Mouse (Mus musculus): ENCODE measurements around the gene Hspbap1. TPM values are rescaled to one million over a fixed set of nuclear protein-coding genes. Genes with fewer than 3 reads are reported as not detected.

Hspbap1 gene
- polyA plus RNA-seq, 1 experiment from 2014 or later = 15.1 TPM

GRCm38 (mm10) chr16:35771606-35772005 is 1.4 kb downstream of the Hspbap1 start:
- Histone ChIP-seq H3K27me3 (ENCODE audit: control insufficient read depth, insufficient read depth, low read length) (no peaks in the 10 kb centered on the region), H3K27ac (no peak overlapping the region), H3K4me3 (replicated peaks; ENCODE audit: low read length) (no peak overlapping the region), H3K4me1 (replicated peaks; ENCODE audit: control insufficient read depth, insufficient read depth, low read length) (peaks cover 30% of the 10 kb centered on the region), H3K36me3 (replicated peaks; ENCODE audit: control insufficient read depth, insufficient read depth) (no peaks in the 10 kb centered on the region), H3K4me2 (replicated peaks) (peak overlapping the region; percentile 86; the same call in 1 of the 2 replicates), H3K9ac (no peak overlapping the region), H3K9me3 (ENCODE audit: control insufficient read depth, low read length) (no peaks in the 10 kb centered on the region)
- WGBS = 91% methylated on average over 5 of the region's 5 CpGs
- DNase-seq (ENCODE audit: low spot score) = no peak
- no peak for ATAC-seq (ENCODE audit: low FRiP score)

GRCm38 (mm10) chr16:35772598-35772997 is 2.4 kb downstream of the Hspbap1 start:
- WGBS = 89% methylated on average over 5 of the region's 5 CpGs
- Histone ChIP-seq H3K4me2 (replicated peaks) (no peak overlapping the region), H3K36me3 (replicated peaks; ENCODE audit: control insufficient read depth, insufficient read depth) (no peaks in the 10 kb centered on the region), H3K4me1 (replicated peaks; ENCODE audit: control insufficient read depth, insufficient read depth, low read length) (peaks cover 25% of the 10 kb centered on the region), H3K9me3 (ENCODE audit: control insufficient read depth, low read length) (no peaks in the 10 kb centered on the region), H3K27me3 (ENCODE audit: control insufficient read depth, insufficient read depth, low read length) (no peaks in the 10 kb centered on the region), H3K4me3 (replicated peaks; ENCODE audit: low read length) (no peak overlapping the region), H3K9ac (no peak overlapping the region), H3K27ac (no peak overlapping the region)
- ATAC-seq (ENCODE audit: low FRiP score) (no peak), DNase-seq (ENCODE audit: low spot score) (no peak)

GRCm38 (mm10) chr16:35775835-35776234 is 5.7 kb downstream of the Hspbap1 start:
- WGBS = 96% methylated on average over 1 of the region's 1 CpGs
- Histone ChIP-seq H3K4me2 (replicated peaks) (no peak overlapping the region), H3K4me1 (replicated peaks; ENCODE audit: control insufficient read depth, insufficient read depth, low read length) (peaks cover 6% of the 10 kb centered on the region), H3K9ac (no peak overlapping the region), H3K27ac (no peak overlapping the region), H3K27me3 (ENCODE audit: control insufficient read depth, insufficient read depth, low read length) (no peaks in the 10 kb centered on the region), H3K36me3 (replicated peaks; ENCODE audit: control insufficient read depth, insufficient read depth) (no peaks in the 10 kb centered on the region), H3K9me3 (ENCODE audit: control insufficient read depth, low read length) (no peaks in the 10 kb centered on the region), H3K4me3 (replicated peaks; ENCODE audit: low read length) (no peak overlapping the region)
- DNase-seq (ENCODE audit: low spot score) (no peak), ATAC-seq (ENCODE audit: low FRiP score) (no peak)

- Histone ChIP-seq H3K4me2 (replicated peaks) (no peak overlapping the region), H3K9me3 (ENCODE audit: control insufficient read depth, low read length) (no peaks in the 10 kb centered on the region), H3K36me3 (replicated peaks; ENCODE audit: control insufficient read depth, insufficient read depth) (no peaks in the 10 kb centered on the region), H3K27me3 (ENCODE audit: control insufficient read depth, insufficient read depth, low read length) (no peaks in the 10 kb centered on the region), H3K4me1 (replicated peaks; ENCODE audit: control insufficient read depth, insufficient read depth, low read length) (no peaks in the 10 kb centered on the region), H3K9ac (no peak overlapping the region), H3K4me3 (replicated peaks; ENCODE audit: low read length) (no peak overlapping the region), H3K27ac (no peak overlapping the region)
- ATAC-seq (ENCODE audit: low FRiP score) = no peak
- DNase-seq (ENCODE audit: low spot score) = no peak
- 95% methylated on average over 7 of the region's 7 CpGs for WGBS
These were observed 6.6 kb downstream of the Hspbap1 start for GRCm38 (mm10) chr16:35776737-35777136.

GRCm38 (mm10) chr16:35777768-35778167 is 7.6 kb downstream of the Hspbap1 start:
- H3K4me1 ChIP-seq (replicated peaks; ENCODE audit: control insufficient read depth, insufficient read depth, low read length) = no peaks in the 10 kb centered on the region
- no peak overlapping the region for H3K27ac ChIP-seq
- no peak overlapping the region for H3K4me3 ChIP-seq (replicated peaks; ENCODE audit: low read length)
- over 99% methylated on average over 4 of the region's 4 CpGs for WGBS
- no peaks in the 10 kb centered on the region for H3K27me3 ChIP-seq (ENCODE audit: control insufficient read depth, insufficient read depth, low read length)
- H3K4me2 ChIP-seq (replicated peaks) = no peak overlapping the region
- no peak for ATAC-seq (ENCODE audit: low FRiP score)
- no peak overlapping the region for H3K9ac ChIP-seq
- H3K36me3 ChIP-seq (replicated peaks; ENCODE audit: control insufficient read depth, insufficient read depth) = no peaks in the 10 kb centered on the region
- H3K9me3 ChIP-seq (ENCODE audit: control insufficient read depth, low read length) = no peaks in the 10 kb centered on the region
- no peak for DNase-seq (ENCODE audit: low spot score)

- no peak overlapping the region for H3K27ac ChIP-seq
- H3K4me2 ChIP-seq (replicated peaks) = no peak overlapping the region
- no peaks in the 10 kb centered on the region for H3K4me1 ChIP-seq (replicated peaks; ENCODE audit: control insufficient read depth, insufficient read depth, low read length)
- no peak overlapping the region for H3K9ac ChIP-seq
- DNase-seq (ENCODE audit: low spot score) (no peak), ATAC-seq (ENCODE audit: low FRiP score) (peak; percentile 66; the same call in 1 of the 2 replicates)
- H3K4me3 ChIP-seq (replicated peaks; ENCODE audit: low read length) = no peak overlapping the region
- no peaks in the 10 kb centered on the region for H3K36me3 ChIP-seq (replicated peaks; ENCODE audit: control insufficient read depth, insufficient read depth)
- 66% methylated on average over 7 of the region's 7 CpGs for WGBS
- H3K27me3 ChIP-seq (ENCODE audit: control insufficient read depth, insufficient read depth, low read length) = no peaks in the 10 kb centered on the region
- H3K9me3 ChIP-seq (ENCODE audit: control insufficient read depth, low read length) = no peaks in the 10 kb centered on the region
These were observed 9.5 kb downstream of the Hspbap1 start for GRCm38 (mm10) chr16:35779681-35780080.

GRCm38 (mm10) chr16:35781096-35781495 is 10.9 kb downstream of the Hspbap1 start:
- Histone ChIP-seq H3K36me3 (replicated peaks; ENCODE audit: control insufficient read depth, insufficient read depth) (no peaks in the 10 kb centered on the region), H3K9me3 (ENCODE audit: control insufficient read depth, low read length) (no peaks in the 10 kb centered on the region), H3K27me3 (ENCODE audit: control insufficient read depth, insufficient read depth, low read length) (no peaks in the 10 kb centered on the region), H3K4me1 (replicated peaks; ENCODE audit: control insufficient read depth, insufficient read depth, low read length) (no peaks in the 10 kb centered on the region), H3K9ac (no peak overlapping the region), H3K27ac (no peak overlapping the region), H3K4me2 (replicated peaks) (no peak overlapping the region), H3K4me3 (replicated peaks; ENCODE audit: low read length) (no peak overlapping the region)
- no peak for ATAC-seq (ENCODE audit: low FRiP score)
- WGBS = 91% methylated on average over 9 of the region's 9 CpGs
- no peak for DNase-seq (ENCODE audit: low spot score)

GRCm38 (mm10) chr16:35781651-35782050 is 11.5 kb downstream of the Hspbap1 start:
- Histone ChIP-seq H3K27me3 (ENCODE audit: control insufficient read depth, insufficient read depth, low read length) (no peaks in the 10 kb centered on the region), H3K9ac (no peak overlapping the region), H3K4me3 (replicated peaks; ENCODE audit: low read length) (no peak overlapping the region), H3K9me3 (ENCODE audit: control insufficient read depth, low read length) (no peaks in the 10 kb centered on the region), H3K36me3 (replicated peaks; ENCODE audit: control insufficient read depth, insufficient read depth) (no peaks in the 10 kb centered on the region), H3K4me2 (replicated peaks) (no peak overlapping the region), H3K4me1 (replicated peaks; ENCODE audit: control insufficient read depth, insufficient read depth, low read length) (no peaks in the 10 kb centered on the region), H3K27ac (no peak overlapping the region)
- no peak for DNase-seq (ENCODE audit: low spot score)
- ATAC-seq (ENCODE audit: low FRiP score) = no peak
- 87% methylated on average over 5 of the region's 5 CpGs for WGBS

GRCm38 (mm10) chr16:35782451-35783206 is 12.5 kb downstream of the Hspbap1 start:
- no peak for DNase-seq (ENCODE audit: low spot score)
- no peaks in the 10 kb centered on the region for H3K27me3 ChIP-seq (ENCODE audit: control insufficient read depth, insufficient read depth, low read length)
- no peak overlapping the region for H3K9ac ChIP-seq
- no peaks in the 10 kb centered on the region; the same call in 1 of the 2 replicates for H3K36me3 ChIP-seq (replicated peaks; ENCODE audit: control insufficient read depth, insufficient read depth)
- H3K4me2 ChIP-seq (replicated peaks) = no peak overlapping the region
- no peak overlapping the region for H3K27ac ChIP-seq
- H3K4me3 ChIP-seq (replicated peaks; ENCODE audit: low read length) = no peak overlapping the region
- no peaks in the 10 kb centered on the region for H3K9me3 ChIP-seq (ENCODE audit: control insufficient read depth, low read length)
- WGBS = 90% methylated on average over 13 of the region's 13 CpGs
- no peak for ATAC-seq (ENCODE audit: low FRiP score)
- no peaks in the 10 kb centered on the region for H3K4me1 ChIP-seq (replicated peaks; ENCODE audit: control insufficient read depth, insufficient read depth, low read length)

- H3K9me3 ChIP-seq (ENCODE audit: control insufficient read depth, low read length) = no peaks in the 10 kb centered on the region
- H3K27ac ChIP-seq = no peak overlapping the region
- no peak overlapping the region for H3K4me3 ChIP-seq (replicated peaks; ENCODE audit: low read length)
- 89% methylated on average over 3 of the region's 3 CpGs for WGBS
- no peaks in the 10 kb centered on the region for H3K4me1 ChIP-seq (replicated peaks; ENCODE audit: control insufficient read depth, insufficient read depth, low read length)
- no peak for DNase-seq (ENCODE audit: low spot score)
- no peak overlapping the region for H3K9ac ChIP-seq
- H3K4me2 ChIP-seq (replicated peaks) = no peak overlapping the region
- H3K27me3 ChIP-seq (ENCODE audit: control insufficient read depth, insufficient read depth, low read length) = no peaks in the 10 kb centered on the region
- ATAC-seq (ENCODE audit: low FRiP score) = no peak
- peaks cover under 1% of the 10 kb centered on the region; the same call in 1 of the 2 replicates for H3K36me3 ChIP-seq (replicated peaks; ENCODE audit: control insufficient read depth, insufficient read depth)
These were observed 13.0 kb downstream of the Hspbap1 start for GRCm38 (mm10) chr16:35783207-35783573.
